Mouse (Mus musculus): Measurements from ENCODE around the gene Ildr1.

Gene Ildr1

DNA sequence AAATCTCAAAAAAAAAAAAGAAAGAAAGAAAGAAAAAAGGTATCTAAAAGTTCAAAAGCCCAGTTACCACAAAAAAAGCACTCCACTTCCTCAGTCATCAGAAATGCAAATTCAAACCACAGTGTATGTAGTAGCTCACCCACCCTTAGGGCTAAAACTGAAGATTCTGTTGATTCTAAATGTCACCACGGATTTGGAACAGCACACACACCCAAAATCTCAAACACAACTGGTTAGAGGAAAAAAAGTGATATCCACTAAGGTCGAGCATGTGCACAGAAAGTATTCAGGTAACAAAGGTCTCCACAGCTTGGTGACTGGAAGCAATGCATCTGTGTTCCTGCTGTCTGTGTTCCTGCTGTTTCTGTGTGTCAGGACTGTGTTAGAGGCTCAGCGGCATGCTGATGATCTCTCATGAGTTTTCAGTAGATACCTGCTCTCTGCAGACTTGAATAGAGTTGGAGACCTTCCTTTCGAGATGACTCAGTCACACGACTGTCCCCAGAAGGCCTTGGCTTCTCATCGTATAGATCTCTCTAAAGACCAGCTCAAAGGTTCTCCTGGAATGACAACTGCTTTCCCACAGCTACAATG, 9.4 kb upstream of the Ildr1 start:
- no peaks in the 10 kb centered on the region for H3K36me3 ChIP-seq (ENCODE audit: insufficient read depth, low read length)
- peaks cover 16% of the 10 kb centered on the region; the same call in 1 of the 2 replicates for H3K4me1 ChIP-seq (replicated peaks; ENCODE audit: low read depth, low read length)
- TF ChIP-seq NANOG (IDR thresholded peaks at IDR 0.05; ENCODE audit: borderline replicate concordance, low read length) = no peak
- TF ChIP-seq POU5F1 (IDR thresholded peaks at IDR 0.05; ENCODE audit: borderline replicate concordance, low read length) = no peak
- no peak for TF ChIP-seq CTCF (conservative IDR thresholded peaks at IDR 0.05; ENCODE audit: low read length)
- H3K27me3 ChIP-seq (ENCODE audit: insufficient read depth, low read length) = no peaks in the 10 kb centered on the region
- no peak overlapping the region for H3K4me3 ChIP-seq (replicated peaks; ENCODE audit: low read length)
- no peaks in the 10 kb centered on the region for H3K9me3 ChIP-seq (ENCODE audit: low read length)

DNA sequence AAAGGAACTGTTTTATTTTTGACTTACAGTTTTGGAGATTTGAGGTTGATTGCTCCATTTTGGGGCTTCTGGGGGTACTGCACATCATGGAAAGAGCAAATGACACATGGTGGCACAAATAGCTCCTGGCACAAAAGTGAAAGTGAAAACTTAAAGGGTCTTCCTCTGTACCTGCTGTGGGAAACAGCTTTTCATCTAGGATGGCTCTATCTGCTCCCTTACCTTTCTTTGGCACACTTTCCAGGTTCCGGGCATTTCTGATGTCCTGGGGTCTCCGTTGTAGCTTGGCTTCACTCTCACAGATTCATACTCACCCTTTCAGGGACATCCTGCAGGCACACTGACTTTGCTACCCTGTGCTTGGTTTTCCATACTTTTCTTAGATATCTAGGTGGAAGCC, 5.7 kb upstream of the Ildr1 start:
- Histone ChIP-seq H3K4me1 (replicated peaks; ENCODE audit: low read depth, low read length) (peaks cover 8% of the 10 kb centered on the region; the same call in 1 of the 2 replicates), H3K27me3 (ENCODE audit: insufficient read depth, low read length) (0 out of 2 replicates have a peak, but pooled peaks cover 3% of the 10 kb centered on the region), H3K9me3 (ENCODE audit: low read length) (no peaks in the 10 kb centered on the region), H3K4me3 (replicated peaks; ENCODE audit: low read length) (no peak overlapping the region), H3K36me3 (ENCODE audit: insufficient read depth, low read length) (no peaks in the 10 kb centered on the region)
- TF ChIP-seq CTCF (conservative IDR thresholded peaks at IDR 0.05; ENCODE audit: low read length) (no peak), NANOG (IDR thresholded peaks at IDR 0.05; ENCODE audit: borderline replicate concordance, low read length) (no peak), POU5F1 (IDR thresholded peaks at IDR 0.05; ENCODE audit: borderline replicate concordance, low read length) (no peak)

GRCm38 (mm10) chr16:36691484-36691883, 2.3 kb upstream of the Ildr1 start:
- TF ChIP-seq CTCF (conservative IDR thresholded peaks at IDR 0.05; ENCODE audit: low read length) = no peak
- TF ChIP-seq POU5F1 (IDR thresholded peaks at IDR 0.05; ENCODE audit: borderline replicate concordance, low read length) = no peak
- no peak for TF ChIP-seq NANOG (IDR thresholded peaks at IDR 0.05; ENCODE audit: borderline replicate concordance, low read length)
- H3K4me1 ChIP-seq (replicated peaks; ENCODE audit: low read depth, low read length) = peaks cover 17% of the 10 kb centered on the region
- H3K27me3 ChIP-seq (ENCODE audit: insufficient read depth, low read length) = peaks cover 21% of the 10 kb centered on the region
- H3K4me3 ChIP-seq (replicated peaks; ENCODE audit: low read length) = no peak overlapping the region
- no peaks in the 10 kb centered on the region for H3K36me3 ChIP-seq (ENCODE audit: insufficient read depth, low read length)
- H3K9me3 ChIP-seq (ENCODE audit: low read length) = no peaks in the 10 kb centered on the region

GRCm38 (mm10) chr16:36694798-36695290, 1.1 kb downstream of the Ildr1 start:
- no peak for TF ChIP-seq POU5F1 (IDR thresholded peaks at IDR 0.05; ENCODE audit: borderline replicate concordance, low read length)
- TF ChIP-seq NANOG (IDR thresholded peaks at IDR 0.05; ENCODE audit: borderline replicate concordance, low read length) = no peak
- no peak for TF ChIP-seq CTCF (conservative IDR thresholded peaks at IDR 0.05; ENCODE audit: low read length)

DNA sequence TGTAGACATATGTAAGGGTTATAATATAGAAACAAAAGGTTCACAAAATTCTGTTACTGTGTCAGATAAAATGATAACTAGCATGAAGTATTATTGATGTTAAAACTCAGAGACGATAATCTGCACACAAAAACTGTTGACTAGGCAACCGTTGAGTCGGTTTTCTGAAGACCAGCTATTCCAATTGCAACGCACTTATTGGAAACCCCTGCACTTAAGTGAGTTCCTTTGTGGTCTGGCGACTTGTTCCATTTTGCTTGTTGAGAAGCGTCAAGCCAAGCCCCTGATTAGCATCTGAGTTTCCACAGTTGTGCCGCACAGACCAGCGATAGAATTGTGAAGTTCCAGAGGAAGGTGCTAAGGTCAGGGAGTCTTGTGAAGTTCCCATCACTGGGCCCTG, 3.6 kb downstream of the Ildr1 start:
- H3K36me3 ChIP-seq (ENCODE audit: insufficient read depth, low read length) = no peaks in the 10 kb centered on the region
- no peak overlapping the region for H3K4me3 ChIP-seq (replicated peaks; ENCODE audit: low read length)
- no peaks in the 10 kb centered on the region for H3K9me3 ChIP-seq (ENCODE audit: low read length)
- TF ChIP-seq NANOG (IDR thresholded peaks at IDR 0.05; ENCODE audit: borderline replicate concordance, low read length) (no peak), POU5F1 (IDR thresholded peaks at IDR 0.05; ENCODE audit: borderline replicate concordance, low read length) (no peak), CTCF (conservative IDR thresholded peaks at IDR 0.05; ENCODE audit: low read length) (no peak)
- H3K27me3 ChIP-seq (ENCODE audit: insufficient read depth, low read length) = peaks cover 21% of the 10 kb centered on the region
- peaks cover 34% of the 10 kb centered on the region for H3K4me1 ChIP-seq (replicated peaks; ENCODE audit: low read depth, low read length)

More at GRCm38 (mm10) chr16:36694798-36695290, 1.1 kb downstream of the Ildr1 start:
- Histone ChIP-seq H3K36me3 (ENCODE audit: insufficient read depth, low read length) (no peaks in the 10 kb centered on the region), H3K9me3 (ENCODE audit: low read length) (no peaks in the 10 kb centered on the region), H3K27me3 (ENCODE audit: insufficient read depth, low read length) (peaks cover 21% of the 10 kb centered on the region), H3K4me1 (replicated peaks; ENCODE audit: low read depth, low read length) (peaks cover 24% of the 10 kb centered on the region), H3K4me3 (replicated peaks; ENCODE audit: low read length) (peak overlapping the region; percentile 81)

DNA sequence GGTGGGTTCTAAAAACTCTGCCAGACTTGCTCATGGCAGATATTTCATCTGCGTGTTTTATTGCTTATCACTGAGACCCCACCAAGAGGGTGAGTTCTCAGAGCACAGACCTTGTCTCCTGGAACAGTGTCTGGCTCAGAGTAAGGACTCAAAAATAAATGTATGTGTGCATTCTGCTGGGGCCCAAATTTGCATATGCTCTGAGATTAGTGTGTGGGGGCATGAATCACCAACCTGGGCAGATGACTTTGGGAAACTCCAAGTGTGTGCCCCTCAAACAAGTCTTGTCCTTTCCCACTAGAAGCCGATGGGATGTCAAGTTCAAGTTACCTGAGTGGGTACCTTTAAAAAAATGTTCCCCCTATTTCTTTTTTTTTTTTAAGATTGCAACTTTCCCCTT, 6.7 kb downstream of the Ildr1 start:
- no peaks in the 10 kb centered on the region for H3K9me3 ChIP-seq (ENCODE audit: low read length)
- H3K36me3 ChIP-seq (ENCODE audit: insufficient read depth, low read length) = no peaks in the 10 kb centered on the region
- no peak overlapping the region for H3K4me3 ChIP-seq (replicated peaks; ENCODE audit: low read length)
- TF ChIP-seq CTCF (conservative IDR thresholded peaks at IDR 0.05; ENCODE audit: low read length) (no peak), POU5F1 (IDR thresholded peaks at IDR 0.05; ENCODE audit: borderline replicate concordance, low read length) (no peak), NANOG (IDR thresholded peaks at IDR 0.05; ENCODE audit: borderline replicate concordance, low read length) (no peak)
- peaks cover 35% of the 10 kb centered on the region for H3K4me1 ChIP-seq (replicated peaks; ENCODE audit: low read depth, low read length)
- H3K27me3 ChIP-seq (ENCODE audit: insufficient read depth, low read length) = no peaks in the 10 kb centered on the region

GRCm38 (mm10) chr16:36707702-36708423, 14.1 kb downstream of the Ildr1 start:
- TF ChIP-seq NANOG (IDR thresholded peaks at IDR 0.05; ENCODE audit: borderline replicate concordance, low read length) = peak; percentile 61; the same call in 1 of the 2 replicates
- TF ChIP-seq POU5F1 (IDR thresholded peaks at IDR 0.05; ENCODE audit: borderline replicate concordance, low read length) = no peak
- Histone ChIP-seq H3K36me3 (ENCODE audit: insufficient read depth, low read length) (peaks cover 31% of the 10 kb centered on the region), H3K27me3 (ENCODE audit: insufficient read depth, low read length) (no peaks in the 10 kb centered on the region), H3K4me3 (replicated peaks; ENCODE audit: low read length) (peak overlapping the region; percentile 83), H3K4me1 (replicated peaks; ENCODE audit: low read depth, low read length) (peaks cover 68% of the 10 kb centered on the region), H3K9me3 (ENCODE audit: low read length) (no peaks in the 10 kb centered on the region)

DNA sequence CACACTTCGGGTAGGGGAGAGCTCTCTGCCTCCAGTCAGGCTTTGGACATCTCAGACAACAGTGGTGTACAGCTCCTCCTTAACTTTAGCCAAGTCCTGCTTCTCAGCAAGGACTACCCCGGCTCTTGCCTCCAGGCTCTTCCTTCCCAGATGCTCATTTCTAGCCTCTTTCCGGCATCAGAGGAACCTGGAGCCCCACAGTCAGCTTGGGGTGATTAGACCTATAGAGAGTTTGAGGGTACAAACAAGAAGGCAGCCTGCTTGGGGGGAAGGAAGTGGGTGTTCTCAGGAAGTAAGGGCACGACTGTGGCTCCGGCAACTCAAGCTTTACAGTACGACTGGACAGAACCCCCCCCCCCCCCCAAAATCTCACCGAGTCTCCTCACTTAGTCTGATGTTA, 15.0 kb downstream of the Ildr1 start:
- Histone ChIP-seq H3K4me1 (replicated peaks; ENCODE audit: low read depth, low read length) (peaks cover 68% of the 10 kb centered on the region), H3K4me3 (replicated peaks; ENCODE audit: low read length) (peak overlapping the region; percentile 83), H3K27me3 (ENCODE audit: insufficient read depth, low read length) (no peaks in the 10 kb centered on the region), H3K36me3 (ENCODE audit: insufficient read depth, low read length) (peaks cover 40% of the 10 kb centered on the region), H3K9me3 (ENCODE audit: low read length) (no peaks in the 10 kb centered on the region)
- TF ChIP-seq POU5F1 (IDR thresholded peaks at IDR 0.05; ENCODE audit: borderline replicate concordance, low read length) (no peak), NANOG (IDR thresholded peaks at IDR 0.05; ENCODE audit: borderline replicate concordance, low read length) (no peak), CTCF (conservative IDR thresholded peaks at IDR 0.05; ENCODE audit: low read length) (no peak)

Data from E14TG2a.4 (cell line).